Mouse (Mus musculus) layer of hippocampus, postnatal 36 days (tissue): ENCODE measurements around the gene Col8a2. TPM values are rescaled to one million over a fixed set of nuclear protein-coding genes. Genes with fewer than 3 reads are reported as not detected.

Source experiments
- DNase-seq, 2 experiments: peaks; one replicate each; pipeline ENCODE4 v3.0.0; 2022
- total RNA-seq, 2 experiments: library from RNA; stranded (reverse); gene quantifications; 2 replicates each; pipeline ENCODE4 v1.2.3; 2021

Col8a2 gene
- total RNA-seq, 2 experiments from 2014 or later = 0.60 to 1.3 TPM

DNA sequence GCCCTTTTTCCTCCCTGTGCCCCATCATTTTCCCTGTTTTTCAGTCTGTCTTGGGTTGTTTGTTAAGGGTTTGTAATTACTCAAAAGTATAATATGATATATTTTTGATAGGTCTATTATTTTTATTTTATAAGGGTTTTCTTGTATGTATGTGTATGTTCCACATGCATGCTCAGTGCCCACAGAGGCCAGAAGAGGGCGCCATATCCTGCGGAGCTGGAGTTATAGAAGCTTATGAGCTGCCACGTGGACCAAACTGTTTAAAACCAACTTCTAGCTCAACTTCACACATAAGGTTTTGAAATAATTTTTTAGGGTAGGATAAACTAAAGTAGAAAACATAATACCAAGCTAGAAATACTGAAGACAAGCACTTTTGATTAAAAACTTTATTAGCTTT lies 45.8 kb downstream of the Col8a2 start:
- no peak for DNase-seq

DNA sequence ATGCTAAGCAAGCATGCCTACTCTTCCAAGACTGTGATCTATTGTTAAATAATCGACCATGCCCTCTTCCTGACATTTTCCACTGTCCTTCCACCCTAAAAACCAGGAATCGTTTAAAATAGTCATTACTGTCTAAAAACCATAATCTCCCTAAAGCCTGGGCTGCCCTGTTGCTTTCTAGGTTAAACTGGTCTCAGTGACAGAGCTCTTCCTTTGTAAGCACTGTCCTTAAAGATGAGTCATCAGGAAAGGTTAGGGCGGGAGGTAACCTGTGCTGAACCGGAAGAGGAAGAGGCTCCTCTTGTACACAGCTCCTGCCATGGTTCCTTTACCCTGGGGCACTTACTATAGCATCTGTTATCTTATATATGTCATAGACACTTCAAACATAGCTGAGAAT lies 52.9 kb downstream of the Col8a2 start:
- DNase-seq = no peak

DNA sequence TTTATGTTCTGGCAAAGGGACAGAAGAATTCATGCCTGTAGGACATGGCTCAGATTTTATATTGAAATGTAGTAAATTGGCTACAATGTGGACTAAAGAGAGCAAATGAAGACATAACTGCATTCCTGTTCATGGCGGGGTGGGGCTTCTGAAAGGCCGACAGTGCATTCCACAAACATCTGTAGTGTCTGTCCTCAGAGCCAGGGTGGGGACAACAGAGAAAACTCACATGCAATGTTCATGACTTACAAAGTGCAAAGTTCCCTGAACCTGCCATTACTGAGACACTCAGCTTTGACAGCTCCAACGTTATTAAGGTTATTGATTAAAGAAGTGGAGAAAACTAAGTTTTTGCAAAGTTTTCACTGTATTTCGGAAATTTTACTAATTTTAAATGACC lies 56.9 kb downstream of the Col8a2 start:
- no peak for DNase-seq

DNA sequence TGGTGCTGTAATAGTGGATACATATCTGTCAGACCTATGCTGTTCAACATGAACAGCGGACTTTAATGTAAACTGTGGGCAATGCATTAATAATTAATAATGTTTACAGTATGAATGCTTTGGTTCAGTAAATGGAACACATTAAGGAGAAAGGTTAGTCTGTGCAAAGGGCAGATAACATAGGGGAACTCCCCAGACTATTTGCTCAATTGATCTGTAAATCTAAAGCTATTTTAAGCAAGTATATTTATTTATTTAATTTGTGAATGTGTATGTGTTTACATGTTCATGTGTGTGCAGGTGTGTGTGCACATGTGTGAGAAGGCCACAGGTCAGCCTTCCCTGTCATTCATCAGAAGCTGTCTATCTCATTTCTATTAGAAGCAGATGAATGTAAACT lies 73.5 kb downstream of the Col8a2 start:
- no peak for DNase-seq

Other genes starting within 250 kb of the Col8a2 start
- 10 to 100 TPM; 44.1 to 44.9 TPM for gene Mrps15, start 239.9 kb upstream of the Col8a2 start, total RNA-seq
- 10 to 100 TPM; 42.1 to 48.0 TPM for gene Oscp1, start 228.2 kb upstream of the Col8a2 start, total RNA-seq
- 10 to 100 TPM; 16.5 to 18.1 TPM for gene Lsm10, start 190.2 kb upstream of the Col8a2 start, total RNA-seq
- gene Stk40, start 182.8 kb upstream of the Col8a2 start, total RNA-seq = 10 to 100 TPM; 28.5 to 29.0 TPM
- gene Eva1b, start 139.0 kb upstream of the Col8a2 start, total RNA-seq = 1 to 10 TPM; 1.6 to 2.1 TPM
- under 1 TPM; 0.80 to 0.86 TPM for gene Sh3d21, start 123.3 kb upstream of the Col8a2 start, total RNA-seq
- 100 to 1,000 TPM; 148 to 151 TPM for gene Thrap3, start 84.0 kb upstream of the Col8a2 start, total RNA-seq
- gene Map7d1, start 30.4 kb upstream of the Col8a2 start, total RNA-seq = 100 to 1,000 TPM; 245 to 249 TPM
- gene Trappc3, start 24.5 kb upstream of the Col8a2 start, total RNA-seq = 10 to 100 TPM; 77.9 to 83.3 TPM
- gene Adprhl2, start 34.9 kb downstream of the Col8a2 start, total RNA-seq = 10 to 100 TPM; 29.3 to 30.3 TPM
- gene Tekt2, start 38.9 kb downstream of the Col8a2 start, total RNA-seq = 1 to 10 TPM; 1.8 to 2.1 TPM
- gene Ago3, start 142.8 kb downstream of the Col8a2 start, total RNA-seq = 10 to 100 TPM; 37.5 to 45.4 TPM
- gene Ago1, start 181.8 kb downstream of the Col8a2 start, total RNA-seq = 10 to 100 TPM; 60.0 to 60.5 TPM
- 1 to 10 TPM; 8.5 to 9.6 TPM for gene Ago4, start 246.7 kb downstream of the Col8a2 start, total RNA-seq